Comparison of ENCODE assay signal across 21 mouse cellular contexts in the genomic region with DNA sequence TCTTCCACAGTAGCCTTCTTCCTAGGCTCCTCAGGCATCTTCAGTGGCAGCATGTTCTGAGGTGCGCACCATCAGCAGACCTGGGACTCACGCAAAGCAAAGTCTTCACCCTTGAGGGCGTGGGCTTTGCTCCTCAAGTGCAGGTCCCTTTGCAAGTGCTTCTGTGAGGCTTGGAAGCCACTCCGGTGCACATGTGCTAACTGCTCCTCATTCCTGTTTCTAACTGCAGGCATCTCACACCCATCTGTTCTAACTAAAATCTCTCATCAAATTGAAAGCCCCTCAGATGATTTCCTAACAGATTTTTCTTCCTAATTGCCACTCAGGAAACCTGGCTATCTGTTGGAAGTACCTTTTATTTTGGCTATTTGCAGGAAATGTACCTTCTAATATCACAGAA.
DNase-seq lines count a peak whose midpoint lies in the region; ATAC-seq and TF ChIP-seq lines count a peak whose summit lies in the region.
"Had no signal": no experiment of that assay in that cellular context is flagged by ENCODE, and none has a peak within 500 bp of the region (broad histone marks: within the 10 kb centered on the region; RNA-seq: fewer than 3 reads in every experiment).

No protein-coding gene starts in this region.

- peak; percentile 11 for DNase-seq in layer of hippocampus, adult 11-12 months (ENCODE audit: low spot score)
- DNase-seq in layer of hippocampus, adult 9-10 months (ENCODE audit: low spot score): no peak
- peak; percentile 60 for DNase-seq in brain, embryonic 14.5 days (ENCODE audit: low read depth)
- DNase-seq: adrenal gland, postnatal 14 days; cerebellum, adult 11 months; cerebellum, adult 8-10 months; cerebellum, postnatal 36 days; gastrocnemius, postnatal 14 days; heart, postnatal 36 days had no signal

- ATAC-seq in forebrain, embryonic 15.5 days (replicated peaks): 0 out of 2 replicates have a peak, but pooled peaks have one; percentile 26
- no peak; the same call in 1 of the 2 replicates for ATAC-seq in forebrain, embryonic 13.5 days
- ATAC-seq in neural tube, embryonic 15.5 days (ENCODE audit: low FRiP score): no peak
- no peak for ATAC-seq in hindbrain, embryonic 12.5 days (ENCODE audit: low FRiP score)
- ATAC-seq: activated CD4-positive, CD25-positive, alpha-beta regulatory T cell, adult 4 months; hindbrain, embryonic 16.5 days; inflammation-experienced regulatory T-cells, adult 6 months; intestine, postnatal 0 days; Patski had no signal

- H3K4me1 ChIP-seq in forebrain, embryonic 15.5 days: peaks cover 7% of the 10 kb centered on the region; the same call in 1 of the 2 replicates
- no peaks in the 10 kb centered on the region for H3K4me1 ChIP-seq in forebrain, embryonic 13.5 days
- peaks cover 14% of the 10 kb centered on the region for H3K4me1 ChIP-seq in neural tube, embryonic 15.5 days
- H3K4me1 ChIP-seq in hindbrain, embryonic 12.5 days: peaks cover 4% of the 10 kb centered on the region; the same call in 1 of the 2 replicates
- H3K4me1 ChIP-seq: embryonic facial prominence, embryonic 13.5 days; heart, embryonic 12.5 days had no signal

- no peak for TF ChIP-seq POLR2A in brain, embryonic 14.5 days (IDR thresholded peaks at IDR 0.05; ENCODE audit: borderline replicate concordance, extremely low read depth, insufficient read depth, insufficient read length, poor library complexity, severe bottlenecking)

- H3K27me3 ChIP-seq in forebrain, embryonic 15.5 days: no peaks in the 10 kb centered on the region
- no peaks in the 10 kb centered on the region for H3K27me3 ChIP-seq in forebrain, embryonic 13.5 days
- H3K27me3 ChIP-seq in neural tube, embryonic 15.5 days (replicated peaks): no peaks in the 10 kb centered on the region
- no peaks in the 10 kb centered on the region for H3K27me3 ChIP-seq in hindbrain, embryonic 12.5 days
- H3K27me3 ChIP-seq: CH12.LX; heart, embryonic 12.5 days had no signal

- 79% methylated on average over 4 of the region's 4 CpGs for WGBS in forebrain, embryonic 15.5 days
- 81% methylated on average over 4 of the region's 4 CpGs for WGBS in forebrain, embryonic 13.5 days
- WGBS in neural tube, embryonic 15.5 days: 74% methylated on average over 4 of the region's 4 CpGs
- 85% methylated on average over 4 of the region's 4 CpGs for WGBS in hindbrain, embryonic 12.5 days

- no peak for TF ChIP-seq CTCF in brain, embryonic 14.5 days (IDR thresholded peaks at IDR 0.05; ENCODE audit: borderline replicate concordance, extremely low read depth, insufficient read depth, insufficient read length)

- H3K9ac ChIP-seq in forebrain, embryonic 15.5 days (replicated peaks): no peak overlapping the region
- H3K9ac ChIP-seq in forebrain, embryonic 13.5 days: no peak overlapping the region
- no peak overlapping the region for H3K9ac ChIP-seq in neural tube, embryonic 15.5 days (replicated peaks)
- no peak overlapping the region for H3K9ac ChIP-seq in hindbrain, embryonic 12.5 days
- H3K9ac ChIP-seq: embryonic facial prominence, embryonic 13.5 days; heart, embryonic 12.5 days had no signal

- peak overlapping the region; percentile 65 for H3K27ac ChIP-seq in forebrain, embryonic 15.5 days (replicated peaks)
- H3K27ac ChIP-seq in forebrain, embryonic 13.5 days: no peak overlapping the region
- H3K27ac ChIP-seq in neural tube, embryonic 15.5 days (replicated peaks): peak overlapping the region; percentile 45
- no peak overlapping the region for H3K27ac ChIP-seq in hindbrain, embryonic 12.5 days
- H3K27ac ChIP-seq: embryonic facial prominence, embryonic 13.5 days had no signal

- no peak overlapping the region for H3K4me2 ChIP-seq in forebrain, embryonic 15.5 days (replicated peaks)
- no peak overlapping the region for H3K4me2 ChIP-seq in forebrain, embryonic 13.5 days
- H3K4me2 ChIP-seq in neural tube, embryonic 15.5 days: no peak overlapping the region
- H3K4me2 ChIP-seq in hindbrain, embryonic 12.5 days (replicated peaks): no peak overlapping the region
- H3K4me2 ChIP-seq: embryonic facial prominence, embryonic 13.5 days; heart, embryonic 12.5 days had no signal

- no peaks in the 10 kb centered on the region for H3K36me3 ChIP-seq in forebrain, embryonic 15.5 days
- no peaks in the 10 kb centered on the region for H3K36me3 ChIP-seq in forebrain, embryonic 13.5 days (ENCODE audit: poor library complexity, severe bottlenecking)
- no peaks in the 10 kb centered on the region for H3K36me3 ChIP-seq in neural tube, embryonic 15.5 days
- H3K36me3 ChIP-seq in hindbrain, embryonic 12.5 days: no peaks in the 10 kb centered on the region
- H3K36me3 ChIP-seq: embryonic facial prominence, embryonic 13.5 days; heart, embryonic 12.5 days had no signal

- H3K4me3 ChIP-seq in forebrain, embryonic 15.5 days: no peak overlapping the region
- H3K4me3 ChIP-seq in forebrain, embryonic 13.5 days: no peak overlapping the region
- no peak overlapping the region for H3K4me3 ChIP-seq in neural tube, embryonic 15.5 days (replicated peaks)
- no peak overlapping the region for H3K4me3 ChIP-seq in hindbrain, embryonic 12.5 days
- H3K4me3 ChIP-seq: embryonic facial prominence, embryonic 13.5 days; heart, embryonic 12.5 days had no signal

- H3K9me3 ChIP-seq in forebrain, embryonic 15.5 days: no peaks in the 10 kb centered on the region
- no peaks in the 10 kb centered on the region for H3K9me3 ChIP-seq in forebrain, embryonic 13.5 days (replicated peaks)
- H3K9me3 ChIP-seq in neural tube, embryonic 15.5 days (replicated peaks): no peaks in the 10 kb centered on the region
- no peaks in the 10 kb centered on the region for H3K9me3 ChIP-seq in hindbrain, embryonic 12.5 days (replicated peaks)
- H3K9me3 ChIP-seq: embryonic facial prominence, embryonic 13.5 days; heart, embryonic 12.5 days had no signal

Comparison
In these comparisons a context has a peak if more than half of its experiments do, and no peak if none do; other contexts are left out.
1. H3K27ac ChIP-seq: peak in forebrain, embryonic 15.5 days (single experiment) and neural tube, embryonic 15.5 days (single experiment); none in forebrain, embryonic 13.5 days (single experiment) and hindbrain, embryonic 12.5 days (single experiment).